Mouse (Mus musculus) heart, embryonic 15.5 days (tissue): Measurements from ENCODE around the gene Arf1. TPM values are rescaled to one million over a fixed set of nuclear protein-coding genes. Genes with fewer than 3 reads are reported as not detected.

Source experiments
- ATAC-seq: fragments of 200-750 bp; cut with Nextera tagmentation; replicated peaks from 2 replicates; pipeline ENCODE4 v1.8.0; 2017; ENCODE audit warnings: low read depth, moderate TSS enrichment; ENCODE audit not compliant: insufficient number of reproducible peaks, insufficient read depth, low FRiP score
- H3K27ac ChIP-seq: fragments of 300-500 bp; sonication (generic); 2 replicates; pipeline ENCODE4 v1.5.1; 2015; ENCODE audit warnings: mild to moderate bottlenecking, inconsistent platforms
- H3K27me3 ChIP-seq: fragments of 300-500 bp; sonication (generic); 2 replicates; pipeline ENCODE4 v1.6.1; 2015; ENCODE audit warnings: inconsistent platforms
- H3K36me3 ChIP-seq: fragments of 300-500 bp; sonication (generic); 2 replicates; pipeline ENCODE4 v1.6.1; 2015; ENCODE audit warnings: mild to moderate bottlenecking, inconsistent platforms
- H3K4me1 ChIP-seq: fragments of 300-500 bp; sonication (generic); replicated peaks from 2 replicates; pipeline ENCODE4 v1.6.1; 2015; ENCODE audit warnings: inconsistent platforms
- H3K4me2 ChIP-seq: fragments of 300-500 bp; sonication (generic); 2 replicates; pipeline ENCODE4 v1.6.1; 2015; ENCODE audit warnings: inconsistent platforms, mild to moderate bottlenecking, moderate library complexity
- H3K4me3 ChIP-seq: fragments of 300-500 bp; sonication (generic); 2 replicates; pipeline ENCODE4 v1.5.1; 2015; ENCODE audit warnings: mild to moderate bottlenecking, inconsistent platforms
- H3K9ac ChIP-seq: fragments of 300-500 bp; sonication (generic); 2 replicates; pipeline ENCODE4 v1.6.1; 2015; ENCODE audit warnings: mild to moderate bottlenecking, inconsistent platforms
- H3K9me3 ChIP-seq: fragments of 300-500 bp; sonication (generic); replicated peaks from 2 replicates; pipeline ENCODE4 v1.6.1; 2016; ENCODE audit warnings: inconsistent platforms
- WGBS: fragments of 180-500 bp; shearing (Covaris S2); methylation state at CpG from one replicate; pipeline ENCODE4 v1.1.7; 2015; ENCODE audit warnings: mixed read lengths; 5-methylcytosine and 5-hydroxymethylcytosine counted together
- polyA plus RNA-seq: library from polyadenylated mRNA; unstranded; fragments of >200 nt; fragmentation: Nextera tagmentation; extraction: Ambion mirVana; gene quantifications from 2 replicates; pipeline ENCODE4 v1.2.1, GENCODE M21; 2015

Gene Arf1
- polyA plus RNA-seq, 1 experiment from 2014 or later: 528 TPM

GRCm38 (mm10) chr11:59182864-59183331 lies 45.2 kb downstream of the Arf1 start, which contains the start of gene Gjc2:
Gene Gjc2, minus strand, starts transcription at chr11:59183213.
- WGBS: 29% methylated on average over 3 of the region's 3 CpGs
- Histone ChIP-seq H3K4me1 (peaks cover 29% of the 10 kb centered on the region), H3K4me3 (no peak within 1 kb of the TSS), H3K27ac (peak within 1 kb of the TSS; percentile 78), H3K27me3 (peaks cover 16% of the 10 kb centered on the region), H3K36me3 (peaks cover 8% of the 10 kb centered on the region; the same call in 1 of the 2 replicates), H3K4me2 (peak within 1 kb of the TSS; percentile 33), H3K9ac (peak within 1 kb of the TSS; percentile 32), H3K9me3 (no peaks in the 10 kb centered on the region)
- peak; percentile 42; the same call in 1 of the 2 replicates for ATAC-seq

DNA sequence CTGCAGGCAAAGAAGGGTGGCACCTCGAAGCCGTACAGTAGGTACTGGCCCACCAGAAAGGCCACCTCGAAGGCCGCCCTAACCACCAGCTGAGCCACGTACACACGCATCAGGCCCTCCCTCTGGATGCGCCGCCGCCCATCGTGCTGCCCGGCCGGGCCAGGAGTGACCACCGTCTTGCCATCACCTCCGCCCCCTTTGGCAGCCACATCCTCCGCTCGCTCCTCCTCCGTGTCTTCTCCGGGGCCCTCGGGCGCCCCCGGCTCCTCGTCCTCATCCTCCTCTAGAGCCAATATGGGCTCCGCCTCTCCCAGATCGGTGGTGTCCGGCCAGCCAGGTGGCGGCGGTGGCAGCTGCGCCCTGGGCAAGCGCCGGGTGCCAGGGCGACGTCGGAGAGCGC lies 51.1 kb downstream of the Arf1 start:
- ATAC-seq: no peak
- H3K4me2 ChIP-seq: peak overlapping the region; percentile 55
- 7% methylated on average over 34 of the region's 34 CpGs for WGBS
- H3K4me1 ChIP-seq: peaks cover 25% of the 10 kb centered on the region
- no peak overlapping the region for H3K9ac ChIP-seq
- no peak overlapping the region for H3K27ac ChIP-seq
- H3K36me3 ChIP-seq: no peaks in the 10 kb centered on the region
- H3K27me3 ChIP-seq: peaks cover 60% of the 10 kb centered on the region
- H3K4me3 ChIP-seq: peak overlapping the region; percentile 34
- H3K9me3 ChIP-seq: no peaks in the 10 kb centered on the region

DNA sequence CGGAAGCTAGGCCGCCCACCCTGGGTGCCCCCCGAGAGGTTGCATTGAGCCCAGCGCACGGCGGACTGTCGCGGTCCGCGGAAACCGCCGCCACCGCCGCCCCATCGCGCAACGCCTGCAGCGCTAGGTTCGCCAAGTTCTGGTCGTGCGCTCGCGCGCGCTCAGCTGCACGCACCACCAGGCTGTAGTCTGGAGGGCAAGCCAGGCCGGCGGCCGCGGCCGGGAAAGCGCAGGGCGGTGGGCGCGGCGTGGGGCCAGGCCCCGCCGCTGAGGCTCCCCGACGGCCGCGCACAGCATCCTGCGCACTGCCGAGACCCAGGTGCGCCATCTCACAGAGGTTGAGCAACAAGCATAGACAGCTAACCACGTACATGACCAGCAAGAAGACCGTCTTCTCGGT lies 51.6 kb downstream of the Arf1 start:
- 3% methylated on average over 47 of the region's 48 CpGs for WGBS
- H3K4me2 ChIP-seq: peak overlapping the region; percentile 55
- peaks cover 60% of the 10 kb centered on the region for H3K27me3 ChIP-seq
- no peaks in the 10 kb centered on the region for H3K36me3 ChIP-seq
- H3K4me1 ChIP-seq: peaks cover 25% of the 10 kb centered on the region
- peak overlapping the region; percentile 34 for H3K4me3 ChIP-seq
- no peak; the same call in 1 of the 2 replicates for ATAC-seq
- H3K27ac ChIP-seq: no peak overlapping the region
- no peak overlapping the region for H3K9ac ChIP-seq
- no peaks in the 10 kb centered on the region for H3K9me3 ChIP-seq

GRCm38 (mm10) chr11:59174189-59174838 lies 53.8 kb downstream of the Arf1 start:
- no peak for ATAC-seq
- Histone ChIP-seq H3K27me3 (peaks cover 58% of the 10 kb centered on the region), H3K27ac (no peak overlapping the region), H3K9me3 (no peaks in the 10 kb centered on the region), H3K9ac (no peak overlapping the region), H3K4me2 (no peak overlapping the region), H3K4me1 (peaks cover 22% of the 10 kb centered on the region), H3K36me3 (no peaks in the 10 kb centered on the region), H3K4me3 (no peak overlapping the region)
- WGBS: 56% methylated on average over 6 of the region's 6 CpGs

GRCm38 (mm10) chr11:59170549-59170948 lies 57.5 kb downstream of the Arf1 start:
- WGBS: 86% methylated on average over 4 of the region's 4 CpGs
- H3K4me1 ChIP-seq: 0 out of 2 replicates have a peak, but pooled peaks cover 10% of the 10 kb centered on the region
- H3K27ac ChIP-seq: 0 out of 2 replicates have a peak overlapping the region, but pooled peaks have one; percentile 7
- peaks cover 21% of the 10 kb centered on the region for H3K27me3 ChIP-seq
- H3K4me3 ChIP-seq: no peak overlapping the region
- H3K9ac ChIP-seq: no peak overlapping the region
- no peaks in the 10 kb centered on the region for H3K9me3 ChIP-seq
- no peaks in the 10 kb centered on the region for H3K36me3 ChIP-seq
- ATAC-seq: 0 out of 2 replicates have a peak, but pooled peaks have one; percentile 4
- H3K4me2 ChIP-seq: no peak overlapping the region

GRCm38 (mm10) chr11:59169807-59170206 lies 58.3 kb downstream of the Arf1 start:
- no peak overlapping the region for H3K9ac ChIP-seq
- H3K9me3 ChIP-seq: no peaks in the 10 kb centered on the region
- no peaks in the 10 kb centered on the region for H3K36me3 ChIP-seq
- H3K4me2 ChIP-seq: no peak overlapping the region
- H3K4me1 ChIP-seq: 0 out of 2 replicates have a peak, but pooled peaks cover 10% of the 10 kb centered on the region
- H3K27me3 ChIP-seq: peaks cover 13% of the 10 kb centered on the region
- WGBS: 47% methylated on average over 3 of the region's 3 CpGs
- no peak for ATAC-seq
- no peak overlapping the region for H3K4me3 ChIP-seq
- 0 out of 2 replicates have a peak overlapping the region, but pooled peaks have one; percentile 7 for H3K27ac ChIP-seq

DNA sequence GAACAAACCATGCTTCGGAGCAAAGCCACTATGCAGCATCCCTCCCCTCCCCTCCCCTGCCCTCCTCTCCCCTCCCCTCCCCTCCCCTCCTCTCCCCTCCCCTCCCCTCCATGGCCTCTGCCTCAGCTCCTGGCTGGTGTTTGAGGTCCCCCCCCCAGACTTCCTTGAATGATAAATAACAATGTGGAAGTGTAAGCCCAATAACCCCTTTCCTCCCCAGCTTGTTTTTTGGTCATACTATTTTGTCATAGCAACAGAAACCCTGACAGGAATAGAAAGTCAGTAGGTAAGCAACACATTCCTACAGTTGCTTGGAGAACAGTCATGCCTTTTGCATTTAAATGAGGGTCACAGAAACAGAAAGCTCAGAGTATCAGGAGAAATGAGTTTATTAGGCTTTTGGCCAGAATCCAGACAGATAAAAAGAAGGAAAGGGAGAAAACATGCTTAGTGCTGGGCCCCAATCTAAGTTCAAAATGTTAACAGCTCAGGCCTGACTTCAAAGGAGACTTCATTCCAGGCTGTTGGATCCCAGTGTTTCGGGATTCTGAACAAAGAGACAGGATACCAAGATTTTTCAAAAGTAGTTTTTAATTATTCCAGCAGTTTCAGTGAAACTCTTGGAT lies 62.3 kb downstream of the Arf1 start:
- Histone ChIP-seq H3K27ac (peak overlapping the region; percentile 53), H3K9ac (no peak overlapping the region), H3K36me3 (no peaks in the 10 kb centered on the region), H3K4me3 (no peak overlapping the region), H3K4me2 (no peak overlapping the region), H3K27me3 (no peaks in the 10 kb centered on the region), H3K4me1 (peaks cover 37% of the 10 kb centered on the region), H3K9me3 (no peaks in the 10 kb centered on the region)
- WGBS: 39% methylated on average over 2 of the region's 2 CpGs
- no peak for ATAC-seq

- peak overlapping the region; percentile 78 for H3K4me2 ChIP-seq
- 0 out of 2 replicates have a peak overlapping the region, but pooled peaks have one; percentile 83 for H3K4me3 ChIP-seq
- WGBS: 45% methylated on average over 9 of the region's 9 CpGs
- no peak overlapping the region for H3K9ac ChIP-seq
- no peaks in the 10 kb centered on the region for H3K9me3 ChIP-seq
- no peaks in the 10 kb centered on the region for H3K27me3 ChIP-seq
- no peak for ATAC-seq
- peak overlapping the region; percentile 100 for H3K27ac ChIP-seq
- H3K36me3 ChIP-seq: no peaks in the 10 kb centered on the region
- peaks cover 34% of the 10 kb centered on the region for H3K4me1 ChIP-seq
These were observed 63.7 kb downstream of the Arf1 start for GRCm38 (mm10) chr11:59164384-59164783.

- Histone ChIP-seq H3K4me2 (peak within 1 kb of the TSS; percentile 78), H3K4me1 (peaks cover 34% of the 10 kb centered on the region), H3K4me3 (peak within 1 kb of the TSS; percentile 83), H3K36me3 (peaks cover 3% of the 10 kb centered on the region; the same call in 1 of the 2 replicates), H3K9me3 (no peaks in the 10 kb centered on the region), H3K27ac (peak within 1 kb of the TSS; percentile 100), H3K9ac (peak within 1 kb of the TSS; percentile 89), H3K27me3 (no peaks in the 10 kb centered on the region)
- peak; percentile 97 for ATAC-seq
- 2% methylated on average over 68 of the region's 68 CpGs for WGBS
These were observed 64.5 kb downstream of the Arf1 start, which contains the start of gene Iba57 for GRCm38 (mm10) chr11:59163255-59164236. Gene Iba57, minus strand, starts transcription at chr11:59163739.

DNA sequence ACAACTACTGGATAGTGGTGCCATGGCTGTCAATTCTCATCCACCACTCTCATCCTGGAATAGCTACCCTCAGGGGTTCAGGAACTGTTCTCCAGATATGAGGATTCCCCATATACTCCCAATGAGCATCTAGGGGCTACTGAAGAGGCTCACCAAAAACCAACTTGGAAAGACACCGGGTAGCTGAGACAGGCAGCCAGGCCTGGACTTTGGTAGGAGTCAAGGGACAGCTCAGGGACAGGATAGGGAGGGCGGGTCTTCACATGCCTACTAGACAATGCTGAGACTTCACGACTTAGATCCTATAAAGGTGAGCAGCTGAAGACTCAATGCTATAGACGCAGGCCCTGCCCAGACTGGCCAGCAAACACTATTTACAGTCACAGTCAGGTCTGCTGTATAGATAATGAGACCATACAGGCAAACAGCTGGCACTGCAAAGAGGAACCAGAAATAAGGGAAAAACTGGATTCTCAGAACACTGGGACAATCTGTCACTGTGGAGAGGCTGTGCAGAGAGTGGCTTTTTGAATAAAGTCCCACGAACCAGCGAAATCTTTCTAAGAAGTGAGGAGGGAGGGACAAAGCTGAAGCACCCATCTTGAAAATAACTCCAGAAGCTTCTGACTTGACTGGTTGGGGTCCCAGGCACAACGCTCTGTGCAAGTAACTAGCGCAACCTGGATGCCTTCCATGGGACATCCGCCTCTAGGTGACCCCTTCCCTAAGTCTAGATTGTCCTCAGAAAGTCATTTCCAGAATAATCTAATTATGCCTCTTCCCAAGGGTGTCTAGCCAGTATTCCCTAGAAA lies 65.4 kb downstream of the Arf1 start:
- H3K4me3 ChIP-seq: peak overlapping the region; percentile 83
- 54% methylated on average over 9 of the region's 9 CpGs for WGBS
- ATAC-seq: peak; percentile 3; the same call in 1 of the 2 replicates
- H3K36me3 ChIP-seq: peaks cover 12% of the 10 kb centered on the region; the same call in 1 of the 2 replicates
- peak overlapping the region; percentile 100 for H3K27ac ChIP-seq
- H3K27me3 ChIP-seq: no peaks in the 10 kb centered on the region
- H3K9me3 ChIP-seq: no peaks in the 10 kb centered on the region
- H3K4me1 ChIP-seq: peaks cover 34% of the 10 kb centered on the region
- peak overlapping the region; percentile 60 for H3K9ac ChIP-seq
- H3K4me2 ChIP-seq: peak overlapping the region; percentile 78
